Mouse (Mus musculus) NIH3T3 (cell line): ENCODE measurements at regions not wholly inside any gene's neighbourhood (a gene's known extent, or its start where the extent isn't known, plus 50 kb on each side); places are given as distances from the start of the nearest gene placed in this dataset.

Source experiments
- DNase-seq: peaks from one replicate; pipeline ENCODE4 v3.0.0-alpha.2; 2012; ENCODE audit warnings: low read depth

DNA sequence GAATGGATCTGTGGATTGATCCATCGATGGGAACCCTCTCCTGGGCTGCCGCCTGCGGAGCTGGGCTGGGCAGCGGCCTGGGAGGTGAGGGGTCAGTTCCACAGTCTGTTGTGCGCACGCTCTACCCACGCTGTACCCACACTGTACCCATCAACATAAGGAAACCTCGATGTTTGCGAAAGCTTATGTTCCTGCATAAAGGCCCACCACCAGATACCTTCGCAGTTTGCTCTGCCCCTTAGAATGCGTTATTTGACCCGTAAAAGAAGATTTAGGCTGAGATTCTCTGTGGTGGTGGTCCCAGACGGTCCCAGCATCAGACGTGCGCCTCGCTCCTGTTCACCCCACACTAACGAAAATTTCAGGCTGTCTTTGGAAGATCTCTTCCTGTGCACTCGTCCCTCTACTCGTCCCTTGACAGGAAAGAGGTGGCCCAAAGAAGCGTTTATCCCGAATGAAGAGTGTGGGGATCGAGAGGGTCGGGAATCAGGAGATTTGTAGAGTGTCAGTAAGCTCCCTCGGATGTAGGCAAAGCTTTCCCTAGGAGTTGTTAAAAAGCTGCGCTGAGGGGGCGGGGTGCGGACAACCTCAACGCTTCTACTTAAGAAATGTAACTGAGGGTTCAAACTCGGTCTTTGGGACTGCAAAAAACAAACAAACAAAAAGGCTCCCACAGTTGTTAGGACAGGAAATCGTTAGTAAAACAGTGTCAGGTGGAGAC, 123.9 kb downstream of the Tmem161b start:
- DNase-seq: no peak

DNA sequence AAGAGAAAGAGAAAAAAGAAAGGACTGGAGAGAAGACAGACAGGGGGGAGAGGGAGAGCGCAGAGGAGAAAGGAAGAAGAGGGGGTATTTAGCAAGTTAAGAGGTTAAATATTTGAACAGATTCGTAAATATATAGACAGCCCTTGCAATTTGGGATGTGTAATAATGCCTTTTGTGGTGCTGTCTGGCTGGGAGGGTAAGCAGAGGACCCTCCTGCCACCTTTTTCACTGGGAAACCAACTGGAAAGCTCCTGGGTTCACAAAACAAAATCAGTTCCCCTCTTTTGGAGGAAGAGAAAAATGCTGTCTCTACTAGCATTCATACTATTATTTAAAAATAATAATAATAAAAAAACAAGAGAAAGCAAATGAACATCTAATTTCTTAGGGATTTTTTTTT, 124.5 kb downstream of the Tmem161b start:
- no peak for DNase-seq

DNA sequence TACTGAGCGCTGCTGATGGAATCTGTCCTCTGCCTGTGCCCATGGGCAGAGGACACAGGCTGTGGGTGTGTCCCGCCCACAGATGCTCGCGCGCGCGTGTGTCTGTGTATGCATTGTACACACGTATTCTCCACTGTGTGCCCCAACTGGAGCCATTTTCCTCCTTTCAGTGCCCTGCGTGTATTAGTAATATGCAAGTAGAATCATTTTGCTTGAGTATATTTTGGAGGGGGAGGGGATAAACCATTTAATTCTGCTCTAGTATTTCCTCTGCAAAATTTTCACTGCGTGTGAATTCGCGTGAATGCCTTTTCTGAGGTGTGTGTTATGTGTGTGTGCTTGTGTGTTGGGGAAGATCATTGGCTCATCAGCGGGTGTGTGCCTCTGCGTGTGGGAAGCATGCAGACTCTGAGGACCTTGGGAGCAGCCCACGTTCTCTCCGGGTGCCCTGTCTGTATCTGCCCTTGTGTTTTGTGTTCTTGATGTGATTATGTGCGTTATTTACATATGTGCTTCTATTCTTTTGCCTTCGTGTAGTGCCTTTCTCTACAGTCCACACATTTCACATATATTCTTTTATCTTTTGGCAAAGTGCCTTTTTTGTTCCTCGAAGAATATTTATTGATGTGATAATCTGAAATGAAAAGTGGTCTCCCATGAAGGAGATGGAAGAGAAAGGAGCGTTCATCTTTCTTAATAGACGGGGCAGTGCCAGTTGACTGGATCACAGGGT, 125.3 kb downstream of the Tmem161b start:
- peak; percentile 28 for DNase-seq

DNA sequence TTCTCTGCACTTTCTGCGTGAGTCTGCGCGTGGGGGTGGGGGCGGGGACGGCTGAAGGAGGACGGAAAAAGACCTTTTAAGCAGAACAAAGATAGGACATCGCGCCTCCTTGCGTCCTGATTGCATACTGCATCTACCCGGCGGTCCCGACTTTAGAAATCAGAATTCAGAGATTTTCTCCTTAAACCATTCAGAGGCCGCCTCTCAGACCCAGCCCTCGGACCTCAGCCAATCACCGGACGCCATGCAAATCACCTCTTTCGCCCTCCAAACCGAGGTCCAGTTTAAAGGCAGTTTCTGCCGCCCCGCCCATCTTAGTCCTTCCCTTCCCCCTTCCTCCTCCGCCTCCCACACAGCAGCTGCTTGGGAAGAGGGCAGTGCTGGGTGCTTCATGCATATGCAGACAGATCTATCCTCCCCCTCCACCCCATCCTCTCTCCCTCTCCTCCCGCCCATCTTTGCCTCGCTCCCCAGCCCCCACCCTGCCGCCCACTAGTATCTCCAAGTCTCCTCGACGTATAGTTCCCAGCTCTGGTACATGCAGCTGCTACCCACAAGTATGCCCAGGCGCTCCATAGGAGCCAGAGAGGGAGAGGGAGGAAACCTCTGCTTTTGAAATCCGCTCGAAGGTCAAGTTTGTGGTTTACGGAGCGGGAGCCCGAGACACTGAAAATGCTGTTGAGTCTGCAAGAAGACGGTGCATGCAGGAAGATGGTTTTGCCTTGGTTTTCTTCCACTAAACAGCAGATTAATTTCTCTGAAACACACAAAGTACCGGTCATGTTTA, 126.0 kb downstream of the Tmem161b start:
- peak; percentile 98 for DNase-seq

DNA sequence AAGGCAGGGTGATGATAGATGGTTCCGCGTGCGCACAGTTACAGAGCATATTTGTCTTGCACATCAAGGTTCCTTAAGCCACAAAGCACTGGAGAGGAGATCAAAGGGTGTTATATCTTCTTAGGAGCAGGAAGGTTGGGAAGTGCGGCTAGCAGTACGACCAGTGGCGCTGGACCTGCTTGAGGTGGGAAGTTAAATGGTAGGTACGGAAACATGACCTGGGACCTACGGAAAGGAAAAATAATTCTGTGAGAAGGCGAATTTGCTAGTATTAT, 126.5 kb downstream of the Tmem161b start:
- DNase-seq: no peak

DNA sequence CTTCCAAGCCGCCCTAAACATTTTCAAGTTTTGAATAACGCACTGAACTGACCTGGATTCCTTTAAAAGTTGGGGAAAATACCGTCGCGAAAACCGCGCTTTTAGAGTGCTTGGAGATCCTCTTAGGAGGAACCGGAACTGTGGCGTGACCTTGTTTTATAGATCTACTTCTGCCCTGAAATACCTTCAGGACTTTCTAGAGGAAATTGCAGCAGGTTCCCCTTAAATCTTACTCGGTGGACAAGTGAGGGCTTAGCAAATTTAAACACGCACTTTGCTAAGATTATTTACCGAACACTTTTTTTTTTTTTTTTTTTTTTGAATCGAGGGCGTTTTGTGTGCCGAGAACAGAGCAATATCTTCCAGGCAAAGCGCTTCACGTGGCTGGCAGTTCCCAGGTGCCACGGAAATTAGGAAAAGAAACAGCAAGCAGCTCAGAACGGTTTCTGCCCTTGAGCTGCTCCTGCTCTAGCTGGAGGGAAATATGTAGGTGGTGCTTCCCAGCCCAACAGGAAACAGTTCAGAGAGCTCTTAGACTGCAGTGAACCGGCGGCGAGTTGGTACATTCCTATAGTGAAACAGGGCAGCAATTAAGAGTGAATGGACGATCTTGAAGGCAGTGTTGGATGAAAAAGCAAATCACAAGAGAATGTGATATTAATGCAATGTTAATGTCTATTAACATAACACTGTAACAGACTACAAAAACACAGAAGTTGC, 127.1 kb downstream of the Tmem161b start:
- DNase-seq: peak; percentile 67

DNA sequence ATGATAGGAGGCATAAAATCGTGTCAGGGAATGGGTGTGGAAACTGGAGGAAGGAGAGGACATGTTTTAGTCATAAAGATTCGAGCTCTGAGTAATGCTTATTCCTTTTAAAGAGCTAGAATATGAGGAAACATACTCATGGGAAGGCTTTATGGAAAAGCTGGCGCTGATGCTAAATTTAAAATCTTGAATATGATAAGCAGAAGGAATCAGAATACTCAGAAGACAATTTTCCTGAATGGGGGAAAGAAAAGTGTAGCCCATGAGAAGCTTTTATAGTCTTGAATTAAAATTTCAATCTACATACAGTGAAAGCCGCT, 127.6 kb downstream of the Tmem161b start:
- no peak for DNase-seq

DNA sequence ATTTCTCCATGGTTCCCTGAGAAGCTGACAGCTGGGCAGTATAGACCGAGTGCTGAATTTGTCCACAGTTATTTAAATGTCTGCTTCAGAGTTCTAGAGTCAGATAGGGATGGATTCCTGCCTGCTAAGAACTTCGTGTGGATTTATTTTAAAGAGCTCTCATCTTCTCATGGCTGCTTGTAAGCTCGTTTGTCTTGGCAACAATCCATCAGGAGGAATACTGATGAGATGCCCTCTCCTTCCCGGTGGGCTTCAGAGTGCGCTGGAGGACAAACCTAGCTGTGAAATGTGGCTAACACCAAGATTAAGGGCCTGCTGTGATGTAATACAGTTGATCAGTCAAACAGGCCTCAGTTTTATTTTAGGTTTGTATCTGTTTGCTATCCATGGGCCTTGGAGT, 128.7 kb downstream of the Tmem161b start:
- no peak for DNase-seq

DNA sequence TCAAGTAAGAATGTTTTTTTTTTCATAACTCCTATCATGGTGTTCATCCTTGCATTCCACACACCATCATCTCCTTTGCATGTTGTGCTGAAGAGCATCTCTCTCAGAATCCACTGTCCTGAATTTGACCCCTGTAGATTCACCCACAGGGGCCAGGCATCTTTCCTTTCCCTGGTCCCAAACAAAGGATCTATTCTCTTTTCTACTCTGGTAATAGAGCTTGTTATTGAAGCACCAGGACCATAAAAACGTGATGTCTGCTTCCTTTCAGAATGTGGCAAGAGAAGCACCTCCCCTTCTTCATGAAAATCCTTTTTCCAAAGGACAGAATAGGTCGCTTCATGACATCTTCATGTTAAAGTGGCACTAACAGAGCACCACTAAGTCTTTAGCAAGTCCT, 134.4 kb downstream of the Tmem161b start:
- no peak for DNase-seq

DNA sequence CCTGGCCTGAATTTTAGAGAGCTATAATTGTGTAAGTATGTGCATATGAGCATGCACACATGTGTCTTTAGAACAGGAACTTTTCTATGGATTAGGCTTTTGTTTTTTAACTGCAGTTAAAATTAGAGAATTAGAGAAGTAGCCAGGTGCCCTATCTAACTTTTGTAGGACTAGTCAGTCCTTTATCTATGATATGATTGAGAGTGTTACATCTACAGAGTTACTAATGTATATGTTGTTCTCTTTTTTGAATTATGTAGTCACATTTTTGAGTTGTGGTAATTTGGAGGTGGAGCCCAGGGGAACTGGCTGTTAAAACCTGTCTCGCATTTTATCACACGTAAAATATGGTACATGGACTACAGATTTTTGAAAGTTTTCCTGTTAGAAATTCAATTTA, 138.4 kb downstream of the Tmem161b start:
- no peak for DNase-seq

DNA sequence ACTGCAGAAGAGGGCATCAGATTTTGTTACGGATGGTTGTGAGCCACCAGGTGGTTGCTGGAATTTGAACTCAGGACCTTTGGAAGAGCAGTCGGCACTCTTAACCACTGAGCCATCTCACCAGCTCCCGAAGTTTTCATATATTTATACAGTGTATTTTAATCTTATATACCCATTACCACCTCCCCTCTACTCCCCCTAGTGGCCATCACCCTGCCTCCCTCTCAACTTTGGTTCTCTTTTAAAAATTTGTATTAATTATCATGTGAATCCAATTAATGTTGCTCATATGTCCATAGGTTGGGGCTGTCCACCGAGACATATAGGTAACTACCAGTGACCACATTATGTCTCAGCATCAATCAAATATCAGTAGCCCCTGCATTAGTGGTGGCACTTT, 142.0 kb downstream of the Tmem161b start:
- DNase-seq: peak; percentile 12

DNA sequence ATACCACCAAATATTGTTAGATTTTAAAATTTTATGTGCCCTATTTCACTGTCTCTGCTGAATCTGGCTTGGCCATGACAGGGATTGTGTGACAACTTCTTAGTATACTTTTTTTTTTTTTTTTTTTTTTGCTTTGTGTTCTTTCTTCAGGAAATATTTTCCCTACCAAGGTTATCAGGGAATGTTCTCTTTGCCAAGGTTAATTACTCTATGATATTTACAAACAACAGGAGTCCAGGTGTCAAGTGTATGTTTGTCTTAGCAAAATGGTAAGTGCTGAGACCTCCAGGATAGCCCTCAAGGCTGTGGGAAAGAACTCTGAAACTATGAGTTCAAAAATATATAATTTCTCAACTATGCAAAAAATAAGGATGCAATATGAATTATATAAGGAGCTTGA, 143.4 kb downstream of the Tmem161b start:
- DNase-seq: no peak

DNA sequence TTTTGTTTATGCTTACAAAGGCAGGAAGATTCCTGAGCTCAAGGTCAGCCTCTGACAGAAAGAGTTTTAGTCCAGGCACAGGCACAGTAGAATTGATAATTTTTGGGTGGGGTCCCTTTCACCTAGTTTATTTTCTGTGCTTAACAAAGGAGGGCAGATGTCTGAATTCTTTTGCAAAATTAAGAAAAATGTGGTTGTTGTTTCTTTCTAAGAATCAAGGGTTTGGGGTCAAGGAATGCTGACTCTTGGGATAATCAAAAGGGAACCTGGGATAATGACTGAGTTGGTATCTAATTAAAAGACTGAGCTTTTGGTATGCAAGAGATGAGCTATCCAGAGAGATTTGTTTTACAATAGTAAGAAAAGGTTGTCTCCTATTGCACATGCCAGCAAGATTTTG, 143.9 kb downstream of the Tmem161b start:
- no peak for DNase-seq

DNA sequence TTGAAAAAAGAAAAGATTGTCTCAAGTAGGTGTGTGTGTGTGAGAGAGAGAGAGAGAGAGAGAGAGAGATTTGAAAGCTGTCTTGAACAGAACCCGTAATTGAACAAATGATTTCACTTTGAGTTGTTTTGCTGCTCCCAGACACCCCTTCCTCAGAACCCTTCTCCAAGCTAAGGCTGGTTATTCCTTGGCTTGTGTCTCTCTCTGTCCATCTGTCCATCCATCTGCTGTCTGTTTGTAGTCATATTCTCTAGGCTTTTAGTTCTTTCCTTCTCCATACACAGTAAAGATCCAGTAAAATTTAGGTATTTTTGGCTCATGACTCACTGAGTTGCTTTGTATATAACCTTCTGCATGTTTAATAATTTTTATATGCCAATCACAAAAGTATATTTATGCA, 144.7 kb downstream of the Tmem161b start:
- DNase-seq: no peak

DNA sequence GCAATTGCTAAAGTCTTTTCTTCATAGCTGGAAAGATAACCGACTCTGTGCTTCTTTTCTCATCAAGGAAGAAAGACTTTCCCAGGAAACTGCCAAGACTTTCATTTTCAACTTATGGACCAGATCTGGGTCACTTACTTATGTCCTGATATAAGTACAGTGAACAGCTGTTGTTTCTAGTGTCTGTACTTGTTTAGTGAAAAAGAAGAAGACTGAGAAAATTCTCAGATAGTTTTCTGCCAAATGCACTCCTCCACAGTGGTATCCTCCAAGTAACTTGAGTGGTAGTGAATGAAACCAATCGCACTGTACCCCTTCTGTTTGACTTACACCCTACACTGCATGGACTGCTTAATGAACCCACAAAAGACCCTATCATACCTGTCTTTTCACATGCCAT, 146.1 kb downstream of the Tmem161b start:
- DNase-seq: no peak

DNA sequence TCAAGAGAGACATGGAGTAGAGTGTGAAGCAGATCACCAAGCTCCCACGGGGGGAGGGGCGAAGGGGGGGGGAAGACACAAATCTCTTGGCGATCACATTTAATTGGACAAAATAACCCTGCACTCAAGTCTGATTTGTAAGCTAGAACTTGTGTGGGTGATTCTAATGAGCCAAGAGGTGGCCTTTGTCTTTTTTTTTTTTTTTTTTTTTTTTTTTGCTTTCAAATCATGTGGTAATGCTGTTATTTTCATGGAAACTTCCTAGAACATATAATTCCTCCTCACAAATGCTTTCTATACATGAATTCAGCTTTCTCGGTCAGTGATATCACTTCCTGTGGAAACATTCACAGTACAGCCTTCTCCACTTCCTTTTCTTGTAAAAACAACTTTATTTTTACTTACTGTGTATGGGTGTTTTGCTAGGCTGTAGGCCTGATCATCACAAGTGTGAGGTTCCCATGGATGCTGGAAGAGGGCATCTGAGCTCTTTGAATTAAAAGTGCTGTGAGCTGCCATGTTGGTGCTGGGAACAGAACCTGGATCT, 152.7 kb downstream of the Tmem161b start:
- no peak for DNase-seq

DNA sequence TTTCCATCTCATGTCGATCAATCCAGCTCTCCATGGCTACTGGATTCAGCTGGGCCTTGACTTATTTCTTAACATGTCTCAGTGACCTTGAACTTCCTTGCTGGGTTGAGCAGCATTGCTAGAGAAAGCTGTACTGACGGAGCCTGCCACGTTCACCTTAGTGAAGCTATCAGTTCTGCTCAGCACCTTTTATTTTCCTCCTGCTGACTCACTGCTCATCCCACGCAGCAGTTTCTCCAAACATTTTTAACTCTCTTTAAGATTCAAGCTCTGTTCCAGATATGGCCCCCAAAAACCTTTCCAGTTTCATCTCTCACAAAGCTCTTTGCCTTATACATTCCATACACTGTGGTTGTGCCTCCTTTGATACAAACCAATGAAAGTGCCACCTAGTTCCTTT, 153.8 kb downstream of the Tmem161b start:
- DNase-seq: no peak

DNA sequence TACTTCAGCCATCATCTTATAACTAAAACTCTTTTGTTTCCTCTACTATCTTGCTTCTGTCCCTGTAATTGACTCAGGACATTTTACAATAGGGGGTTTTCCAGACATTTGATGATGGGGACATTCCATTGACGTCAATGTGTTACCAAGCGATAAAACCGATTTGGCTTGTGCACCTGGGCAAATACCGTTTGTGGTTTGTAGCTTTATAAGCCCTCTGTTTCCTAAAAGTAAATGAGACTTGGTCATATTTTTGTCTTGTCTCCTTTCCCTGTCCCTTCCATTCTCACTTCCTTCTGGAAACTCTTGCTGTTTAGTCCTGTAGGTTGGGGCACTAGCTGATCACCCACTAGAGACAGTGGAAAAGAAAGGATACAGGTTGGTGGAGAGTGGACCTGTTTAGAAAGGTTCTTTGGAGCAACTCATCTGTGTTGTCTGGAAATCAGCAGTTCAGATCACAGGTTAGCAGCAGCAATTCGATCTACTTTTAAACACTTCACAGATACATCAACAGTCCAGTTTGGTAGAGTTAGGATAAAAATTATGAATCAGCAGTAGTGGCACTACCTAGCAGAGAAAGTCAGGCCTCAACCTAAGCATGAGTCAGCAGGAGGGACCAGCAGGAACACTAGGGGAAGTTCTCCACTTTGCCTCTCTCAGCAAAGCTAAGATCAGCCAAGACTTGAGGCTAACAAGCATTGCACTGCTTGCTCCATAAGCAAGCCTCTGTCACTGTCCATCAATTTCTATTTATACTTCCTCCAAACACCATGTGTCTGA, 156.6 kb downstream of the Tmem161b start:
- DNase-seq: no peak

DNA sequence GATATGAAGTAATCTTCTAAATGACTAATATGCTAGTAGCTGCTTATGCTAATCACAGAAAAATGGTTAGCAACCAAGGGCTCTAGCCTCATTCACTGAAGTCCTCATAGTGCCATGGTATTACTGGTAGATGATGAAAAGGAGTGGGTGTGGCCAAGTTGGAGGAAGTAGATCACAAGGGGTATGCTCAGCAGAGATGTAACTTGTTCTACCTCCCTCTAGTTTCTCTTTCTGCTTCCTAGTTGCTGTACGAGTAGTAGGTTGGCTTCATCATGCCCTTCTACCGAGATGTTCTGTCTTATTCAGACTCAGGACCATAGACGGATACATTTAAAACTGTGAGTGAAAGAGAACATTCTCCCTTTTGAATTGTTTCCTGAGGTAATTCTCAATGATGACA, 169.5 kb downstream of the Tmem161b start:
- no peak for DNase-seq

DNA sequence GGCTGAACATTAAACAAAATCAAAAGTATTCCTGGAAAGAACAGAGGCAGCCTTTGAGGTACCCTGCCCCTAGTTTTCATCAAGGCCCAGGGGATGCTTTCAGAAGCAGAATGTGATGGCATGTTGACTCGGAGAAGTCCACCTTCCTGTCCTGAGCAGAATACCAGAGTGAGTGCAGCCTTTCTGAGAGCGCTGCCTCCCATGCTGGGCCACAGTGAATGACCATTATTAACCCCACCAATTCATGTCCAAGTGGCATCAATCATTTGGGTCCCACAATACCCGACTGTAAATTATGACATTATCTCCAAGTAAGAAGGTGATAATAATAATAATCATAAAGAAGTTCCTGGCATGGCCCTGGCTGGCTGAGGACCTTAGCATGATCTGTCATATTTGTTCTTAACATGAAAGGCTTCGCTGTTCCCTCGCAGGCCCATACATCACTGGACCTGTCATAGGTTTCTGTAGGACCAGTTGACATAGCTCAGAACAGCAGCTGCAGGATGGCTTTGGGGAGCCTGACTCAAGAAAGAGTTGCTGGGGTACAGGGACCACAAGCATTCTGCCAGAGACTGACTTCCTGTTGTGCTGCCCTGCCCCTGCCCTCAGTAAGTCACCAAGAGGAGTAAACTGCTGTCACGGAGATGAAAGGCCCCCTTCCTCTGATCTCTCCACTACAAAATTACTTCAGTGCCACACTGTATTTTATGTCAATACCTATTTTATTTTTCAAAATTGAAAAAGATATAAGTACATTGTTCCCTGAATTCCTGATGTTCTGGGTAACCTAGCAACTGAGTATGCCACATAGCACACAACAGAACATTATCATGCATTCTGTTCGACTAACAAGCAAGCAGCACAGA, 176.6 kb downstream of the Tmem161b start:
- DNase-seq: no peak
